Mouse (Mus musculus) MEL (cell line): ENCODE measurements at regions not wholly inside any gene's neighbourhood (a gene's known extent, or its start where the extent isn't known, plus 50 kb on each side); places are given as distances from the start of the nearest gene placed in this dataset.

ENCODE experiments used
- E2F4 ChIP-seq: IDR thresholded peaks from 2 replicates; pipeline ENCODE4 v1.6.1; 2011; ENCODE audit warnings: low read depth, low read length, improper control_type of control experiment, borderline replicate concordance
- EP300 ChIP-seq, 2 experiments: IDR thresholded peaks; 2 replicates each; pipeline ENCODE4 v1.6.1; 2011; ENCODE audit warnings: improper control_type of control experiment in 2 of 2, low read length in 2 of 2, low read depth in 1 of 2, mild to moderate bottlenecking in 1 of 2
- GATA1 ChIP-seq: IDR thresholded peaks from 2 replicates; pipeline ENCODE4 v1.6.1; 2011; ENCODE audit warnings: low read depth, low read length, improper control_type of control experiment
- MAFK ChIP-seq: IDR thresholded peaks from 2 replicates; pipeline ENCODE4 v1.6.1; 2011; ENCODE audit warnings: low read depth, mild to moderate bottlenecking, low read length, improper control_type of control experiment, borderline replicate concordance
- POLR2AphosphoS2 ChIP-seq: IDR thresholded peaks from 2 replicates; pipeline ENCODE4 v1.6.1; 2011; ENCODE audit warnings: low read length, improper control_type of control experiment
- TAL1 ChIP-seq: IDR thresholded peaks from 2 replicates; pipeline ENCODE4 v1.6.1; 2012; ENCODE audit warnings: mild to moderate bottlenecking, inconsistent platforms, low read length, moderate library complexity, mixed read lengths
- UBTF ChIP-seq: IDR thresholded peaks from 2 replicates; pipeline ENCODE4 v1.6.1; 2012; ENCODE audit warnings: low read depth, mild to moderate bottlenecking, inconsistent platforms, low read length, improper control_type of control experiment, moderate library complexity, borderline replicate concordance; ENCODE audit not compliant: insufficient read depth
- ZKSCAN1 ChIP-seq: IDR thresholded peaks from 2 replicates; pipeline ENCODE4 v1.6.1; 2012; ENCODE audit warnings: low read depth, mild to moderate bottlenecking, inconsistent platforms, low read length, improper control_type of control experiment, moderate library complexity

GRCm38 (mm10) chr1:60823006-60823665, 63.7 kb upstream of the Ctla4 start:
- TF ChIP-seq E2F4 (no peak), MAFK (no peak), GATA1 (no peak), POLR2AphosphoS2 (no peak), ZKSCAN1 (no peak), EP300 (IDR thresholded peaks at IDR 0.05; ENCODE audit: low read depth in 1 of 2, low read length in 2 of 2) (no peak), UBTF (no peak), TAL1 (no peak)
